Mouse (Mus musculus) induced T-regulatory cell, adult 2 months (primary cell): ENCODE results near the gene Cptp.

Source experiments
- DNase-seq: peaks from one replicate; pipeline ENCODE4 v3.0.0-alpha.2; 2012; ENCODE audit warnings: low read depth

Cptp gene

DNA sequence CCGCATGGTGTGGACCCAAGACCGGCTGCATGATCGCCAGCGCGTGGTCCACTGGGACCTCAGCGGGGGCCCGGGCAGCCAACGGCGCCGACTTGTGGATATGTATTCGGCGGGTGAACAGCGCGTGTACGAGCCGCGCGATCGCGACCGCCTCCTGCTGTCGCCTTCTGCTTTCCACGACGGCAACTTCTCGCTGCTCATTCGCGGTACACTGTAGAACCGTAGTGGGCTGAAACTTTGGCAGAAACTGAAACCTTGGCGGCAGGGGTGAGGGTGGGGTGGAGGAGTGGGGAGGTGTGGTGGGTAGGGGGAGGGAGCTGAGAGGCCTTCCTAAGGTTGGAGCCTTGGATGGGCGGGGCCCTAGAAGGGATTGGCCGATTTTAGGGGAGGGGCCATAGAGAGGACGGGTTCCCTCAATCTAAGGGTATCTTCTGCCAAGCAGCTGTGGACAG, 28.2 kb downstream of the Cptp start:
- peak; percentile 91 for DNase-seq

- peak; percentile 40 for DNase-seq
Observed at GRCm38 (mm10) chr4:155840076-155841002, 28.9 kb downstream of the Cptp start.

- DNase-seq, result no peak
Observed at GRCm38 (mm10) chr4:155839483-155839910, 29.7 kb downstream of the Cptp start, which contains the start of gene Mxra8. TSS of gene Mxra8 (plus strand) at chr4:155839680.

DNA sequence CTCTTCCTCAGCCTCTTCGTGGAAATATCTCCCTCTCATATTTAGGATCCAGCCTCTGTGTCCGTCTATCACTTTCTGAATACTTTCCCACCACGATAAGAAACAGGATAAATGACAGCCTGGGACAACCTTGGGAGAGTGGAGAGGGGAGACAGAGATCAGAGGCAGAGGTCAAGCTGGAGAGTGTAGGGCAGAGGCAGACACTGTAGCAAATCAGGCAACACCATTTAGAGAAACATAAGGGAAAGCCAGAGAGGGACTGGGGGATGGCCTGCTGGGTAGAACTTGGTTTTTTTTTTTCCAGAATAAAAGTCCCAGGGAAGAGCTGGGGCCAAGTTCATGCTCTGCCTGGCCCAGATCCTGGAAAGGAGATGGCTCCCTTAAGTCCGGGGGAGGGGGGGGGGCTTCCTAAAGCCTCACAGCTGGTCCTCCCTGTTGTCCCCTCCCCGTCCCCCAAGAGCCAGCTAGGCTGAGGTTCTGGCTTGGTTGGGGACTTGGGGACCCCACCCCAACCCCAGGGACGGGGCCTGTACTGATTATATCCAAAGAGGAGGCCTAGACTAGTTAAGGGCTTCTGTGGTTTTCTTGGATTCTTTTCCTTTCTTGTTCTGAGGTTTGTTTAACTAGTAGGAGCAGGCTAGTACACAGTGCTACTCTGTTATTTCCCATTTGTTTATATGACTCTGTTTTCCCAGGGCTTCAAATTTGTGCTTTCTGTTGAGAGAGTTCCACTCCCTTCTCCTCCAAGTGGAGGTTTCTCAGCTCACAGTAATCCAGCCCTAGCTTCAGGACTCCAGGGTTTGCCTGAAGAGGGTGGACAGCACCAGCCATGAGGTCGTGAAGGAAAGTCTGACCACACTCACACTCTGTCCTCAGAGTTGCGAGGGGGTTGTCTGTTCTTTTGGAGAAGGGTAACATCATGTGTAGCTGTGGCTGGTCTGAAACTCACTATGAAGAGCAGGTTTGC, 30.8 kb downstream of the Cptp start:
- no peak for DNase-seq

DNA sequence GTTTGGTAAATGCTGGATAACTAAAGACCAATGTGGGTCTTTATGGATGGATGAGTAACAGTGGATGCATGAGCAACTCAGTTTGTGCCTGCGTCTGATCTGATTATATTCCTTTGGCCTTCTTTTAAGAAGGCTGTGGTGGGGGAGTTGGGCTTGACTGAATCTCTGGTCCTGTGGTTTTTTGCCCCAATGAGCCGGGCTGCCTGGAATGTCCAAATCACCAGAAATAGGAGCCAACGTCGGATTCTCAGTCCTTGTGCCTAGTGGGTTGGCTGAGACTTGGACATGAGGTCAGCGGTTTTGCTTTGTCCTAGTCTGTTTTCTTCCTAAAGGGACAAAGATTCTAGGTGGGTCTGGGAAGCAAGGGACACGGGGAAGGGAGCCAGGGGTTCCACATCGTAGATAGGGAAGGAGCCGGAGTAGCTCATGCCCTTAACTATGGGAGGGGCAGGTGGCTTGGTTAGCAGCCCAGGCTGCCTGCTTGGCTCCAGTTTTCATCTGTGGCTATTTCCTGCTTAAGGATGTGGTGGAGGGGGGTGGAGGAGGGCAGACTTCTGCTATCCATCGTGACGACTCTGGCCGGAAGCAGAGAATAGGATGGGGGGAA, 31.7 kb downstream of the Cptp start:
- DNase-seq, result no peak

DNA sequence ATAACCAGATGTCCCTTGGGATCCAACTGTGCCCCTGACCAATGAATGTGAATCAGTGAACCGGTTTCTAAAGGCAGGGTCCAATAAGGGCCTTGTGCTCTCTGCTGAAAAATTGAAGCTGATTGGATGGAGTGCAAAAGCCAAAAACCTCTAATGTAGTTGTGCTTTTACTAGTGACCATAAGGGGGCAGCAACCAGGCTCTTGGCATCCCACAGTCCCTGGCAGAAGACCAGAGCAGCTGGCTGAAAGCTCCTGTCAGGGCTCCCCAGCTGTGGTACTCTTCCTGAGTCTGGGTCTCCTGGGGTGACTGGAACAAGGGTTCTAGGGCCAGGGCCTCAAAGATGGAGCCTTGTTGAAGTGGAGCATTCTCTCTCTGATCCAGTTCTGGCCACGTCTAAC, 35.4 kb downstream of the Cptp start:
- DNase-seq, result peak; percentile 85

DNA sequence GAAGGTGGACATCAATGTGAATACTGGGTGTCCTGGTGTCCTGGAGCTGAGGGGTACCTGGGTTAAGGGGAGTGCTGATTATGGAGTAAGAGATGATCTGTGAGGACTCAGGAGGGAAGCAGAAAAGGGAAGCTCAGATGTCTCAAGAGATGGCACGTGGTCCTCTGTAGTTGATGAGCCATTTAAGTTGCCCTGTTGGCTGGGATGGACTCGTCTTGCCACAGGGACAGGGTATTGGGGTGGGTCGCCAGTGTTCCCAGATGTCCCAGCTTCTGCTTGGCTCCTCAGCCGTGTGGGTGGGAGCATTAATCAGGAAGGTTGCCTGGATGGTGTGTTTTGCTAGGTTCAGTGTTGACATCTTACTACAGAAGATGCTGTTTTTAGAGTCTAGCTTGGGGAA, 36.0 kb downstream of the Cptp start:
- DNase-seq, result no peak

- DNase-seq, result no peak
Observed at GRCm38 (mm10) chr4:155832321-155832720, 36.9 kb downstream of the Cptp start.

DNA sequence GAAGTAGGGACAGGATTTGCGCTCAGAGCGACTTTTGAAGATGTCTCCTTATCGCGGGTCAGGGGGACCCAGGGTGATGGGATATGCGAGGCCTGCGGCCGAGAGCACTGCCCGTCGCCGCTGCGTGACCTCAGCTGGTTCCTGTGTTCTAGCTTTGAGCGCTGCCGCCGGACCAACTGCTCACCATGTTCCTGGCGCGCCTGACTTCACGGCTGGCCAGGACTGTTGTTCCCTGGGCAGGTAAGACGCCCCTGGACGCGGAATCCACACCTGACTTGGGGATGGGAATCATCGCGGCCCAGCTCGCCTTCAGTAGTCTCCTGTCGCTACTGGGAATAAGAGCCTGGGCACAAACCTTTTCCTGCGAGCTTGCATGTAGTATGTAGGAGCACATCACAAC, 37.4 kb downstream of the Cptp start:
- no peak for DNase-seq

DNA sequence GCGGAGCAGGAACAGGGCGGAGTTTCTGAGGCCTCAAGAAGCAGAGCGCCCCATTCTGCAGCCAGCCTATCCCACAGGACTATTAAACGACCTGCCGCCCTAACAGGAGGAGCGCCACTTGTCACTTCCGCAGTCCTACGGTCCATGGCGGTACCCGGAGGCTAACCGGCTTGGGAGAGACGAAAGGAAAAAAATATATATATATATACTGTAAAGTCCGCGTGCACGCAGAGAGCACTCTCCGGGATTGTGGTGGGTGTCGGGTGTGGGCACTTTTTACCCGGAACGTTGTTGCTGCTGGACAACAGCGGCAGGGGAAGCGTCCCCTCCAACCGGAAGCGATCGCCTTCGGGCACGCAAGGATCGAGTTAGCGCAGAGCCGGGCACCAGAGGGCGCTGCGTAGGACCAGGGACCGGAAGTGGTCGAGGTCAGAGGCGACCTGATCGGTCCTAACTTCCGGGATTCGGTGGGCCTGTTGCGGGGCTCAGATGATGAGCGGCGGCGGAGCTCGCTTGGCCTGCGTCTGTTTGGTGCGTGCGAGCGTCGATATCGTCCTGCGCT, 38.0 kb downstream of the Cptp start, which contains the start of gene Aurkaip1:
Aurkaip1 (plus strand) TSS at position 68 of the 562 bp plus-strand sequence.
- DNase-seq, result peak; percentile 96

GRCm38 (mm10) chr4:155830596-155830995, 38.6 kb downstream of the Cptp start:
- peak; percentile 40 for DNase-seq

GRCm38 (mm10) chr4:155829866-155830265, 39.4 kb downstream of the Cptp start:
- DNase-seq, result no peak

GRCm38 (mm10) chr4:155823443-155823842, 45.8 kb downstream of the Cptp start:
- no peak for DNase-seq

DNA sequence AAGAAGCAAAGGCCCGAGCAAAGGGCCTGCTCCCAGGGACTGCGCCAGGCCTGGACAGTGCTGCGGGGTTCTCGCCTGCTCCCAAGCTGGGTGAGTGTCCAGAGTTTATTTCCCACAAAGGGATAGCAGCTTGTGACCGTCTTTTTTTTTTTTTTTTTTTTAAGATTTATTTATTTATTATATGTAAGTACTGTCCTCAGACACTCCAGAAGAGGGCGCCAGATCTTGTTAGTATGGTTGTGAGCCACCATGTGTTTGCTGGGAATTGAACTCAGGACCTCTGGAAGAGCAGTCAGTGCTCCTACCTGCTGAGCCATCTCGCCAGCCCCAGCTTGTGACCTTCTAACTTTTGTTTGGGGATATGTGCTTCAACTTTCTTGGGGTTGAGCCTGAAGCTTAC, 48.2 kb downstream of the Cptp start:
- DNase-seq, result peak; percentile 67

GRCm38 (mm10) chr4:155817533-155817932, 51.7 kb downstream of the Cptp start:
- no peak for DNase-seq
